Mouse (Mus musculus): ENCODE measurements at regions not wholly inside any gene's neighbourhood (a gene's known extent, or its start where the extent isn't known, plus 50 kb on each side); places are given as distances from the start of the nearest gene placed in this dataset.
A peak's percentile ranks its signal among the peaks of the same experiment; 100 is the strongest.

DNA sequence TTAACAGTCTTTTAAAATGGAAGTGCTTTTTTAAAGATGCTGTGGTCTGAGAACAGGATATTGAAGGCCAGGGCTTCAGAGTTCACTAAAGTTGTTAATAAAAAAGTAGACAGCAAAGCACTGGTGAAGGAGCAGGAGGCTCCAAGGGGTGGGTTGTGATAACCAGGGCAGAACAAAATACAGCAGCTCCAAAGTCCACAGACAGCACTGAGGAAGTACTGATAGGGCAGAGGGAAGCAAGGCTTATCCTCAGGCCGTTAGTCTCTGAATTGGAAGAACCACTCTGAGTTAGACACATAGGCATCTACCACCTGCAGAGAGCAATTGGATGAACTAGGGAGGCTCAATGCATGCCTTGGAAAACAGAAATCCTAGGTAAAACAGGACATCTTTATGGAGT is 62.1 kb downstream of the P2ry1 start:
- no peak for TF ChIP-seq GATA4 (IDR thresholded peaks at IDR 0.05; ENCODE audit: insufficient replicate concordance, low read length)

DNA sequence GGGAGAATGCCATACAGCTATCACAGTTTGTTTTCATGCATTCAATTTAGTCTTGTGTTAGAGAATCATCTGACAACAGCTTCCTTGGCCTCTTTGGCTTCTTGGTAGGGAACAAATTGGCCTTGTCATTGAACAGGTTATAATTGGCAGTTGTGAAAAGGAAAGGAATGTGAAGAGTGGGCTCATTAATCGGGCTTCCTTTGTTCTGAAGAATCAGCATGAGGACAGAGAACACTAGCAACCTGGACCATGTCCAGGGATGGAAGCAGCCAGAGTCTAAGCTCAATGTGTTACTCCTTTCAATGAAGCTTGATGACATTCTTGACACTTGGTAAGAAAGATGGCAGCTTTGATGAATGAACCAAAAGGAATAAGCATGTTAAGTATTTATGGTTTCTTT is 64.5 kb downstream of the P2ry1 start:
- TF ChIP-seq GATA4 (IDR thresholded peaks at IDR 0.05; ENCODE audit: insufficient replicate concordance, low read length) = no peak

DNA sequence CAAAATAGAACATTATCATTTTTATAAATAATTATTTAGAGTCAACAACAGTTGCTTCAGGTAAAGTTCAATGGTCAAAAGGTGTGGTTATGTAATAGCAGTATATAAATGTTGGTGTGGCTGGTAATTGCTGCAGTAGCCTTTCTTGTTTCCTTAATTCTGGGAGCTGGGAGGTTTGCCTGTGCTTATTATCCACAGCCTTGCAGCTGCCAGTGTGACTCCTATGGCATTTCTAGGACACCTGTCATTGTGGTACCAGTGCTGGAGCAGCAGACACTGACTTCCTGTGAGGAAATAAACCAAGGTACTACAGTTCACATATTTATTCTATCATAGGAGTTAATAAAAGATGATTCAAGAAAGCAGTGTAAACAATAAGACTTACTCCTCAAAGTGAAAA is 65.6 kb downstream of the P2ry1 start:
- TF ChIP-seq GATA4 (IDR thresholded peaks at IDR 0.05; ENCODE audit: insufficient replicate concordance, low read length) = no peak

DNA sequence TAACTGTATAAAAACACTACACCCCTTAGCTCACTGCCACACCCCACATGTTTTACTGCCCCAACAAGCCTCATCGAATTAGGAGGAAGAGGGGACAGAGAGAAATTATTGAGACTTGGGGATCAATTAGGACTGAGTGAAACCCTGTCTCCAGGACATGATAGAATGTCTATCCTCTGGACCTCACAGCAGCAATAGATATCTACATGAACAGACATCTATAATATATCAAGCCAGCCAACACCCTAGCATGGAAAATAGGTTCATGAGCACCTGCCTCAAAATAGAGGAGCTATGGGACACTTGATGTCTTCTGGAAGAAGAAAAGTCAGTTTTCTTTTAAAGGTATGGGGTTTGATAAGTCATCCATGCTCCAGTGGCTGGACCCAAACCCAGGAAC is 68.4 kb downstream of the P2ry1 start:
- TF ChIP-seq GATA4 (IDR thresholded peaks at IDR 0.05; ENCODE audit: insufficient replicate concordance, low read length) = no peak

DNA sequence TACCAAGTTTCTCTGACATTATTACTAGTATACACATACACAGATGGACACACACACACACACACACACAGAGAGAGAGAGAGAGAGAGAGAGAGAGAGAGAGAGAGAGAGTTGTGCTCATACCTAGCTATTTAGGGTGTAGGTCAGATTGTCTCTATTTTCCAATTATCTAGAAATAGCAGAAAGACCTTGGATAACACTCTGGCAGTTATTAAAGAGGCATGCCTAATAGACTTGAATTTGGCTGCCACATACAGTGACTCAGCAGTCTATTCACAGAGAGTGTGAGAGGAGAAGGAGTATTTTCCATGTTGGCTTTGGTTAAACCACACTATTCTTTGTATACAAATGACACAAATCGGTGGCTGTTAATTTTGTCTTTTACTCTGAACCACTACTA is 69.7 kb downstream of the P2ry1 start:
- TF ChIP-seq GATA4 (IDR thresholded peaks at IDR 0.05; ENCODE audit: insufficient replicate concordance, low read length) = no peak

DNA sequence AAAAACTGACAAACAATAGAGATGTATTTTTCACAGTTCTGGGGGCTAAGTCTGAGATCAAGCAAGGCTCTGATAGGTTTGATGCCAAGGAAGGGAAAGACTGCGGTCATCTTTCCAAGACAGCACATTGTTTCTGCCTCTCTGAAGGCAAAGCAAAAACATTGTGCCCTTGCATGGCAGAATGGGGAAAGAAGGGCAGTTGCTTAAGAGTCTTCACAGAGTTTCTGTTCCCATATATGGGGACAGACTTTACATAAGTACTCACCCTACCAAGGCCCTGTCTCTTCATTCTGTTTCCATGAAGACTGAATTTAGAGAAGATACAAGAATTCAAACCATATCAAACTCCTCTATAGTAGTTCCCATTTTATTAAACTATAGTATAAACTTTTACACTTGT is 70.5 kb downstream of the P2ry1 start:
- no peak for TF ChIP-seq GATA4 (IDR thresholded peaks at IDR 0.05; ENCODE audit: insufficient replicate concordance, low read length)

DNA sequence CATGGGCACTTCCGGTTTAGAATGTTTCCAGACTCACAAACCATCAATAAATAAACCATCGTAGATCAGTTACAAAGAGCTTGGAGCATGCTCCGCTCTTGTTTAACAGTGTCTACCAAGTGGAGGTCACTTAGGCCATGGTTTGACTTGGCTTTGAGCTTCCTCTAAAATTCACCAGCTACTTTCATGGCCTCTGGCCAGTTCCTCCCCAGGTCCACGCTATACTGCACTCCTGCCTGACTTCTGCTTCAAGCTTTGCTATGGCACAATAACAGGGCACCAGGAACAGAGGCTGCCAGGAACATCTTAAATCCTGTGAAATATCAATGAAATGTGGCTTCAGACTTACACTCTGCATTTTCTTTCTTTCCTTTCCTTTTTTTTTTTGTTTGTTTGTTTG is 71.2 kb downstream of the P2ry1 start:
- TF ChIP-seq GATA4 (IDR thresholded peaks at IDR 0.05; ENCODE audit: insufficient replicate concordance, low read length) = no peak

DNA sequence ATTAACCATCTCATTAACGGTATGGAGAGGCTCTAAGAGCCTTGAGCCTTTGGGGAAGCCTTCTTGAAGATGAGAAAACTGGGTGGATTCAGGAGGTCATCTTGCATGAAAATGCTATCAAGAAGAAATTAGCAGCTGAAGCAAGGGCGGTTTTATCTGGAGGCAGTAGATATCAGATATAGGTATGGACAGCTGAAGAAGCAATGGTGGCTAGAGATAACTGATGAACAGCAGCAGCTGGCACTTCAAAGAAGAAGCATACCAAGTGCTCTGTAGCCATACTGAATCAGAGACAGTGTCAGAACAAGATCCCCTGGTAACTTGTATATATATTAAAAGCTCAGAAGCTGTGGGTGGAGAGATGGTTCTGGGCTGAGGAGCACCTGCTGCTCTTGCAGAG is 73.2 kb downstream of the P2ry1 start:
- TF ChIP-seq GATA4 (IDR thresholded peaks at IDR 0.05; ENCODE audit: insufficient replicate concordance, low read length) = no peak

DNA sequence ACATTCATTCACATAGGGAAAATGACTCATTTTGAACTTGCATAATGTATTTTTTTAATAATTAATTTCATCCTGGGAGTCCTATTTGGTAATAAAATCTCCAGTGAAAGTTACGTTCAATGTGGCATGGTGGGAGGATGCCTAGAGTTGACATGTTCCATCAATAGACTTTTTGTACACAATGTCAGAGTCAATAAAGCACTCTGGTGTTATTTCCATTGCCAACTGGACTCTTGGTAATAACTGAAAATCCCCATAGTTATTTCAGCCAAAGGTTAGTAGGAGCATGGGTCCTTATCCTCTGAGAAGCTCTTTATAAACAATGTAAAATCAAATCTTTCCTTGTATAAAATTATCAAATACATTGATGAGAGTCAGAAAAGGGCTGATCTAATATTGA is 87.3 kb downstream of the P2ry1 start:
- no peak for TF ChIP-seq GATA4 (IDR thresholded peaks at IDR 0.05; ENCODE audit: insufficient replicate concordance, low read length)

DNA sequence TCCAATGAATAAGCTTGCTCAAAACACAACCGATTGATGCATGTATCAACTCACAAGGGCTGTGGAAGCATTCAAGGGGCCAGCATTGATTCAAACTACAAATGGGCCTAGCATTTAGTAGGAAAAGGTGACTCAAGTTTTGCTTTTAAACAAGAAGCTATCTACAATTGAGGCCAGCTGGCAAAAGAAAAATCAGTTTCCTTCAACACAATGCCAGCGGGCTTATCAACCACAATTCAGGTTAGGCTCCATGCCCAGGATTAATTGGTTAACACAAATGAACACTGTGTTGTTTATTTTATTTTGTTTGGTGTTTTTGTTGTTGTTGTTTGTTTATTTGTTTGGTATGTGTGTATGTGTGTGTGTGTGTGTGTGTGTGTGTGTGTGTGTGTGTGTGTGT is 89.4 kb downstream of the P2ry1 start:
- TF ChIP-seq GATA4 (IDR thresholded peaks at IDR 0.05; ENCODE audit: insufficient replicate concordance, low read length) = peak; percentile 54; the same call in 1 of the 2 replicates

DNA sequence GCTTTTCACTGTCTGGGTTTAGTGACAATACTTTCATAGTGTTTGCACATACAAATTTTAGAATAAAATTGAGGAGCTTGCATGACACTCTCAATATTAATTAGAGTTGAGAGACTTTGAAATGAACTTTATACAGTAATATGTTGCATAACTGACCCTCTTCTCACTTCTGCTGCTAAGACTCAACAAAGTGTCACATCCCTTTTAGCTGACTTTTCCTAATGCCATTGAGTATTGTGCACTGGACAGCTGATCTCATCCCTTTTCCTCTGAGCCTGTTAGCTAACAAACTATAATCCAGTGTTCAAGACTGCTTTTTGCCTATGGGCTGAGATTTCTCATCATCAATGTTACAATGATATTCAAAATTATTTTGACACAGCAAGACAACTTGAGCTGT is 113.8 kb downstream of the P2ry1 start:
- no peak for TF ChIP-seq GATA4 (IDR thresholded peaks at IDR 0.05; ENCODE audit: insufficient replicate concordance, low read length)

DNA sequence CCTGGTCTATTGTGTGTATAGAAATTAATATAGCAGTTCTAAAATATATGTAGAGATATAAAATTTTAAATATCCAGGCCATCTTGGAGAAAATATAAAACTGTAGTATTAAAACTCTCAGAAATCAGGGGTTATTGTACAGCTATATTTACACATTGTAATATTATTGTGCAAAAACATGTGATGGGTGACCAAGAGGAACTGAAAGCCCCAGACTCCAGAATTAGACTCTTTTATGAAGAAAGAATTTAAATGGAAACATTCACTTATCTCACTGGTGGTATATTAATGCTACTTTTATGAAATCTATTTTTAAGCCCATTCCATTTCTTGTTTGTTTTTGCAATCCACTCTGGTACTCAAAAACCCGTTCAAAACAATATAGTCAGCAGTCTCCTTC is 130.5 kb downstream of the P2ry1 start:
- TF ChIP-seq GATA4 (IDR thresholded peaks at IDR 0.05; ENCODE audit: insufficient replicate concordance, low read length) = no peak

DNA sequence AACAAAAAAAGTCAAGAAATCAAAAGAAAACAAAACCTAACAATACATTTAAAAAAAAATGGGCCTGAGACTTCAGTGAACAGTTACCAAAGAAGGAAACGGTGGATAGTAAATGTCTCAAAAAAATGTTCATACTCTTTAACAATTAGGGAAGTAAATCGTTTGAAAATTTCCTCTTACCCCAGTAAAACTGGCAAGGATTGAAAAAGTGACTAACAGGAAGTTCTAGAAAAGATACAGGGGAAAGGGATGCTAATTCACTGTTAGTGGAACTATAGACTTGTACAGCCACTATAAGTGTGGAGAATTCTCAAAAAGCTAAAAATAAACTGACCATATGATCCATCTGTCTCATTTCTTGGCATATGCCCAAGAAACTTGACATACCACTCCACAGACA is 151.5 kb downstream of the P2ry1 start:
- no peak for TF ChIP-seq GATA4 (IDR thresholded peaks at IDR 0.05; ENCODE audit: insufficient replicate concordance, low read length)

DNA sequence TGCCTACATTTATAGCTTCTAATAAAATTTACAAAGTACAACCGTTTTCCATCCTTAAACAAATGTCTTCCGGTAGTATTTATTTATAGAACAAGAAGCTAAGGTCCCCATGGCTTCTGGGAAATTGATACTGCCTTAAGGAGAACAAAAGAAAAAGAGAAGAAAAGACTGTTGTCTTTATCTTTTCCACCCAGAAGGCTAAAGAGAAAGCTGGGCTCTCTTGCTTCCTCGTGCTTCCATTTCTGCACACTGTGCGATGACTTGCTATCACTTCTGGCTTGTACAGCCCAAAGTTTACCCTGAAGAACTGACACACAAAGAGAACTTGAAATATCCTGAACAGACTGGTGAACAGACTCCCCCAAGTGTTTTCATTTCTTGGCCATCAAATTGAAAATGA is 157.2 kb downstream of the P2ry1 start:
- TF ChIP-seq GATA4 (IDR thresholded peaks at IDR 0.05; ENCODE audit: insufficient replicate concordance, low read length) = no peak

DNA sequence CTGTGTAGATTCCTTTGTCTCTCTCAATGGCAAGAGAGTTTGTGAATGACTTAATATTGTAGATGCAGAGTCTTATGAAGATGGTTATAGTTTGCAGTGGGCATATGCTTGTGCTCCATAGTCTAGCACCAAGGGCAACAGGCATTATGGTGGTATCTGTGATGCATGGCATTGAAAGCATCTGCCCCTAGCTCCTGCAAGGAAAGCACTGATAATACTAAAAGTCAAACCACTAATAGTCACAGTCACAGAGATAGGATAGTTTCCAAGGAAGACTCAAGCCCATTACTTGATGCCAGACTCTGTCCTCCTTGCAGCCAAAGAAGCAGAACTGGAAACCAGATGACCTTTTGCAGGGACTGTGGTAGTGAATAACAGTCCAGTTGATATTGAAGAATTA is 158.8 kb downstream of the P2ry1 start:
- no peak for TF ChIP-seq GATA4 (IDR thresholded peaks at IDR 0.05; ENCODE audit: insufficient replicate concordance, low read length)

DNA sequence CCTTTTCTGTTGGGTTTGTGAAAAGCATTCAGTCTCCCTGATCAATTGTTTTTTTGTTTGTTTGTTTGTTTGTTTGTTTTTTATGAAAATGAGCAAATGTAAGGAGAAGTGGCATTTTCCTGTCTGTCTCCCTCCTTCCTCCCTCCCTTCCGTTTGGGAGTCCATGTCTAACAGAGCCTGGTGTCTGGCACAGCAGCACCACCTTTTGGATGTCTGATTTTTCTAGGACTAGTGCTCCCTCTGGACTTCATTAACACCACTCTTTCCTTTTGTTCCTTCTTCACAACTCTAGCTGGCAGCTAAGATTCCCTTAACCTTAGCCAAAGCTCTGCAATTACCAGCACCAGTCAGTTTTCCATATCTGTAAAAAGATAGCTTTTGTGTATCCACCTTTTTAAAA is 175.6 kb upstream of the Rap2b start:
- no peak for TF ChIP-seq GATA4 (IDR thresholded peaks at IDR 0.05; ENCODE audit: insufficient replicate concordance, low read length)

DNA sequence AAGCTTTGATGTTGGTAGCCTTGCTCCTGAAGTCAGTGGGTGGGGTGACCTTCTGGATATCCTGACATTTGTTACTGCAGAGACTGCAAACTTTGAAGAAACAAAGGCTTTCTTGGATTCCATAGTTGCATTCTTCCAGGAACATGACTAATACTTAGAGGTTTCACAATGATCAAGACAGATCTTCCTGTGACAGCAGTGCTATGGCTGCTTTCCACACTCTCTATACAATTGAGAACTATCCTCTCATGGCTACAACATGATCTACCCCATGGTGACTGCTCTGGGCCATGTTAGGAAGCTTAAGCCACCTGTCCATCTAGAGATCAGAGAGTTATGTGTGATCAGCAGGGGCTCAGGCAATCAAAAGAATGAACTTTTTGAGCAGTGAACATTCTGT is 172.8 kb upstream of the Rap2b start:
- no peak for TF ChIP-seq GATA4 (IDR thresholded peaks at IDR 0.05; ENCODE audit: insufficient replicate concordance, low read length)

DNA sequence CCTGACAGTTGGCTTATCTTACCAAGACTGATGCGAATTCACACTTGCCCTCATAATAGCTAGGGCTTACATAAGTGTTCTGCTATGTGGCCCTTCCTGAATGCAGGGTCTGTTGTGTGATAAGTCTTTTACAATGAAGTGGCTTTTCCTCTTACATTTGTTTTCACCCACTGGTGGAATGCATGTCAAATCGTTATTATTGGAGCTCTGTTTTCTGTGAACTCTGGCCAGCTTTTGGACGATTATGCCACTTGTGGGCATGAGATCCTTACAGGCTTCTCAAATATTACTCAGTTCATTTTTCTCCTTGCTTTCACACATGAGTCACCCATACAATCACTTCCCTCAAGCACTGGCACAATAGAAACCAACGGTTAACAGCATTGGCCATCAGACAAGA is 144.9 kb upstream of the Rap2b start:
- TF ChIP-seq GATA4 (IDR thresholded peaks at IDR 0.05; ENCODE audit: insufficient replicate concordance, low read length) = no peak

All from liver, adult (tissue).